Mouse (Mus musculus) bone marrow, adult 2 months (tissue): ENCODE measurements around the gene Ccdc115.

Experiments
- CTCF ChIP-seq: fragments of 200-500 bp; IDR thresholded peaks from 2 replicates; pipeline ENCODE4 v1.5.1; 2011; ENCODE audit warnings: low read length, control low read depth; ENCODE audit not compliant: control insufficient read depth, insufficient read depth
- POLR2A ChIP-seq: fragments of 200-500 bp; IDR thresholded peaks from 2 replicates; pipeline ENCODE4 v1.6.1; 2011; ENCODE audit warnings: low read depth, mild to moderate bottlenecking, control low read depth, low read length, borderline replicate concordance; ENCODE audit not compliant: control insufficient read depth

DNA sequence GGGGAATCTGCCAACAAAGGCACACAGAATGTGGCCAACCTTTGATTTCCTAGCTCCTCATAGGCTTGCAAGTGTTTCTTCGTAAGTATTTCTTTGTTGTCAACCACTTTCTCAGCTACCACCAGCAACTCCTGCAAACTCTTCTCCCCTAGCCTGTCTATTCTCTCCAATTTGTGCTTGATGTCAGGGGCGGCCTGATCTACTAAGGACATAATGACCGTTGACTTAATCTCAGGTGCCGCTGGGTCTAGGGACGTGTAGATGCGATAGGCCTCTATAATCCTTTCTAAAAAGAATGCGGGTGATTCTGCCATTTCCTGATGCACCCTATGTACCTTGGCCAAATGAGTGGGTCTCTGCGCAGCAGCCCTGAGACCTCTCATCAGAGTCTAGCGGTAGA lies 8.0 kb downstream of the Ccdc115 start:
- TF ChIP-seq POLR2A = no peak
- no peak for TF ChIP-seq CTCF
